Mouse (Mus musculus) hindbrain, embryonic 10.5 days (tissue): ENCODE measurements around the gene Camk1g. TPM values are rescaled to one million over a fixed set of nuclear protein-coding genes. Genes with fewer than 3 reads are reported as not detected.

ENCODE experiments used
- DNase-seq: peaks from one replicate; pipeline ENCODE4 v3.0.0-alpha.2; 2017; ENCODE audit warnings: low spot score
- H3K27ac ChIP-seq: fragments of 300-500 bp; sonication (generic); 2 replicates; pipeline ENCODE4 v1.5.1; 2016; ENCODE audit warnings: mild to moderate bottlenecking, moderate library complexity
- H3K27me3 ChIP-seq: fragments of 300-500 bp; sonication (generic); 2 replicates; pipeline ENCODE4 v1.6.1; 2016; ENCODE audit warnings: mild to moderate bottlenecking; ENCODE audit not compliant: poor library complexity, insufficient read depth, severe bottlenecking
- H3K36me3 ChIP-seq: fragments of 300-500 bp; sonication (generic); 2 replicates; pipeline ENCODE4 v1.6.1; 2016; ENCODE audit warnings: mild to moderate bottlenecking, moderate library complexity
- H3K4me1 ChIP-seq: fragments of 300-500 bp; sonication (generic); replicated peaks from 2 replicates; pipeline ENCODE4 v1.6.1; 2016; ENCODE audit warnings: mild to moderate bottlenecking
- H3K4me3 ChIP-seq: fragments of 300-500 bp; sonication (generic); 2 replicates; pipeline ENCODE4 v1.5.1; 2016; ENCODE audit warnings: mild to moderate bottlenecking, moderate library complexity
- H3K9me3 ChIP-seq: fragments of 300-500 bp; sonication (generic); 2 replicates; pipeline ENCODE4 v1.6.1; 2016; ENCODE audit warnings: mild to moderate bottlenecking, moderate library complexity
- WGBS: fragments of 180-500 bp; shearing (Covaris S2); methylation state at CpG from one replicate; pipeline ENCODE4 v1.1.7; 2016; 5-methylcytosine and 5-hydroxymethylcytosine counted together
- polyA plus RNA-seq: library from polyadenylated mRNA; unstranded; fragments of >200 nt; fragmentation: Nextera tagmentation; extraction: Ambion mirVana; gene quantifications from 2 replicates; pipeline ENCODE4 v1.2.1, GENCODE M21; 2016

The Camk1g gene
- polyA plus RNA-seq, 1 experiment from 2014 or later, result 15.5 TPM

DNA sequence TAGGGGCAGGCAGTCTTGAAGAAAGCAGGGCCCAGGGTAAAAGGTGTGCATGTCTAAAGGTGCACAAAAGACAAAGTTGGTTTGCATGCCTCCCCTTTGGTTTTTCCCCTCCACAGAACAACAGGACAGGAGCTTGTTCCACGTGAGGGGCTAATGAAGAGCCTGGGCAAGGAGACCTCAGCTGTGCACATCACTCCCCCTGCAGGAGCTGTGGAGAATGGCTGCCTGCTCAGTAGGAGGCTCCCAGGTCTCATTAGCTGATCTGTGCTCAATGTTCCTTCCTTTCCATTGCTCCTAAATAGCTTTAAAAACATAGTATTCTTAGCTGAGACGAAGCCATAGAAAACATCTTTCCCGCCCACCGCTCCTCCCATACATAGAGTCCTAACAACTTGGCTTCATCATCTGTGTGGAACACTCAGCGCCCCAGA lies 6.3 kb downstream of the Camk1g start:
- Histone ChIP-seq H3K27me3 (peaks cover 3% of the 10 kb centered on the region; the same call in 1 of the 2 replicates), H3K36me3 (peaks cover 4% of the 10 kb centered on the region; the same call in 1 of the 2 replicates), H3K9me3 (no peaks in the 10 kb centered on the region), H3K27ac (no peak overlapping the region), H3K4me1 (peaks cover 40% of the 10 kb centered on the region), H3K4me3 (no peak overlapping the region)
- peak; percentile 42 for DNase-seq
- WGBS, result 65% methylated on average over 5 of the region's 5 CpGs

DNA sequence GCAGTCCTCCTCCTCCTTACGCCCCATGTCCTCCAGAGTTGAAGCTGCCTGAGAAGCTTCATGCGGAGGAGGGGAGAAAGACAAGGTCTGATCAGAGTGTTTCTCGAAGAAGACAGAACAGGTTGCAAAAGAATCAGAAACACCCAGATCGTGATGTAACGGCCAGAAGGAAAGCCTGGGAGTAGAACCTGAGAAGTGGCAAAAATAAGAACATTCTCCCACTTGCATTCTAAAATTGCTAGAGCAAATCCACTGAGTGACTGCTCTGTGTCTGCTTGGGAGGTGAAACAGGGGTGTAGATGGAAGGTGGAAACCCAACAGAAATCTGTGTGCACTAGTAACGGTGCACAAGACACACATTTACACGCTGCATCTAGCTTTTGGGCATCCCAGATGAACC lies 8.0 kb downstream of the Camk1g start:
- 89% methylated on average over 7 of the region's 7 CpGs for WGBS
- no peaks in the 10 kb centered on the region for H3K9me3 ChIP-seq

DNA sequence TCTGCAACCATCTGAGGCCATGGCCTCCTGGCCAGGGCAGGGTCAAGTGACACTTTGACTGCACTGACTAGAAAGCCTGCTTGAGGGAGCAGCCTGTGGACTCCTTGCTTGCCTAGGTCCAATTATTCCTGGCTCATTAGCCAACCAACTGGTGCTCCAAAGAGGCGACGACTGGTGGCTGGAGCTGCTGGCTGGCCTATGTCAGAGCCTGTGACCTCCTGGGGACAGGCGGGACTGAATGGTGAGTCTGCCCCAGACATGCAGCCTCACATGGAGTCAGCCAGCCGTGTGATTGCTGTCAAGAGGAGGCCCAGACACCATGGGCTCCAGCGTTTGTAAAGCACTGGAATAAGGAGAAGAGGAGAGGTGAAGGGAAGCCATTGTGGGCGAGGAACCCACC lies 8.9 kb downstream of the Camk1g start:
- H3K4me1 ChIP-seq, result peaks cover 26% of the 10 kb centered on the region
- 28% methylated on average over 6 of the region's 6 CpGs for WGBS
- no peak overlapping the region for H3K4me3 ChIP-seq
- H3K27me3 ChIP-seq, result no peaks in the 10 kb centered on the region
- H3K36me3 ChIP-seq, result peaks cover 4% of the 10 kb centered on the region; the same call in 1 of the 2 replicates
- H3K9me3 ChIP-seq, result no peaks in the 10 kb centered on the region
- DNase-seq, result peak; percentile 57
- H3K27ac ChIP-seq, result peak overlapping the region; percentile 37; the same call in 1 of the 2 replicates

More for the DNA sequence above, 8.0 kb downstream of the Camk1g start:
- H3K4me1 ChIP-seq, result peaks cover 26% of the 10 kb centered on the region
- peaks cover 4% of the 10 kb centered on the region; the same call in 1 of the 2 replicates for H3K36me3 ChIP-seq
- H3K27ac ChIP-seq, result peak overlapping the region; percentile 42; the same call in 1 of the 2 replicates
- no peak overlapping the region for H3K4me3 ChIP-seq
- no peak for DNase-seq
- no peaks in the 10 kb centered on the region for H3K27me3 ChIP-seq

DNA sequence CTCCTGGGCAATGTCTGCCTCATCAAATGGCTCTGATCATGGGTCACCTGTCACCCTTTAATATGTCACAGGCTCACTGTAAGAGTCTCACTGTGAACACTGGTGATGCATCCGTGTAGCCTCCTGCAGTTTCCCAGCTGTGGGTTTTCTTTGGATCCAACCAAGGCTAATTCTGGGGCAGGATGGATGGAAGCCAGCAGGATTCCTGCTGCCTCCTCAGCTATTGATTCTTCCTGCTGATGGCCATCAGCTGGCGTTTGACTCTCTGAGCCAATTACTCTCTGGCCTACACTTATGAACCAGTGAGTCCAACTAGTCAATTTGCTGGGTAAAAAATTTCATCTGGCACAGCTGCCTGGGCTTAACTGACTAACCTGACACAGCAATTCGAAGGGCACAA lies 10.9 kb downstream of the Camk1g start:
- Histone ChIP-seq H3K36me3 (peaks cover 7% of the 10 kb centered on the region; the same call in 1 of the 2 replicates), H3K4me1 (peaks cover 26% of the 10 kb centered on the region), H3K9me3 (no peaks in the 10 kb centered on the region), H3K27me3 (no peaks in the 10 kb centered on the region), H3K4me3 (no peak overlapping the region), H3K27ac (no peak overlapping the region)
- DNase-seq, result no peak
- WGBS, result 83% methylated on average over 3 of the region's 3 CpGs

DNA sequence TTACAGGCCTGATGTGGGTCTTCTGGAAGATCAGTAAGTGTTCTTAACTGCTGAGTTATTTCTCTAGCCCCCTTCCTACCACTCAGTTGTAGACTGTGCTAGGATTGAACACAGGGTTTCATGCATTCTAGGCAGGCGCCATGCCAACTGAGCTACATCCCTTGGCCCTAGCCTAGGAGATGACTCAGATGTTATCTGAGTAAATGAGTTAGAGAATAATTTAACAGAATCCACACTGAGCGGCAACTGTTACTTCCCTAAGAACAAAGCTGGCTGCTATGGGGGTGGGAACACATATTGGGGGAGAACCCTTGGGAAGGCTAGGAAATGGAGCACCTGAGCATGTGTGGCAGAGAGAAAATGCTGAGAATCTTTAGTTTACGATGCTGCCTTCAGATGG lies 18.5 kb downstream of the Camk1g start:
- Histone ChIP-seq H3K36me3 (peaks cover 24% of the 10 kb centered on the region; the same call in 1 of the 2 replicates), H3K4me3 (no peak overlapping the region), H3K9me3 (no peaks in the 10 kb centered on the region), H3K4me1 (0 out of 2 replicates have a peak, but pooled peaks cover 6% of the 10 kb centered on the region), H3K27ac (no peak overlapping the region), H3K27me3 (no peaks in the 10 kb centered on the region)
- no peak for DNase-seq
- 91% methylated on average over 3 of the region's 3 CpGs for WGBS

DNA sequence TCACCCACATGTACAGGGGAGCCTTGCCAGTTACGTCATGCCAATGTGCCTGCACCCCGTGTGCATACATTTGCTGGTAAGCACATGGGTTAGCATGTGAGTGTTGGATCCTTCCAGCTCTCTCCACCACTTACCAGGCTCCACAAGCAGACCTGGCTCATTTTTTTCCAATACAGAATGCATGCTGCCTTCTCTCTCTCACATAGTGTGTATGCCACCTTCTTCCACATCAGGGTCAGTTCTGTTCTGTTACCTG lies 19.6 kb downstream of the Camk1g start:
- H3K36me3 ChIP-seq, result peaks cover 24% of the 10 kb centered on the region; the same call in 1 of the 2 replicates
- no peaks in the 10 kb centered on the region for H3K9me3 ChIP-seq
- H3K27ac ChIP-seq, result no peak overlapping the region
- WGBS, result 91% methylated on average over 2 of the region's 2 CpGs
- 0 out of 2 replicates have a peak, but pooled peaks cover 6% of the 10 kb centered on the region for H3K4me1 ChIP-seq
- DNase-seq, result no peak
- H3K4me3 ChIP-seq, result no peak overlapping the region
- H3K27me3 ChIP-seq, result no peaks in the 10 kb centered on the region

DNA sequence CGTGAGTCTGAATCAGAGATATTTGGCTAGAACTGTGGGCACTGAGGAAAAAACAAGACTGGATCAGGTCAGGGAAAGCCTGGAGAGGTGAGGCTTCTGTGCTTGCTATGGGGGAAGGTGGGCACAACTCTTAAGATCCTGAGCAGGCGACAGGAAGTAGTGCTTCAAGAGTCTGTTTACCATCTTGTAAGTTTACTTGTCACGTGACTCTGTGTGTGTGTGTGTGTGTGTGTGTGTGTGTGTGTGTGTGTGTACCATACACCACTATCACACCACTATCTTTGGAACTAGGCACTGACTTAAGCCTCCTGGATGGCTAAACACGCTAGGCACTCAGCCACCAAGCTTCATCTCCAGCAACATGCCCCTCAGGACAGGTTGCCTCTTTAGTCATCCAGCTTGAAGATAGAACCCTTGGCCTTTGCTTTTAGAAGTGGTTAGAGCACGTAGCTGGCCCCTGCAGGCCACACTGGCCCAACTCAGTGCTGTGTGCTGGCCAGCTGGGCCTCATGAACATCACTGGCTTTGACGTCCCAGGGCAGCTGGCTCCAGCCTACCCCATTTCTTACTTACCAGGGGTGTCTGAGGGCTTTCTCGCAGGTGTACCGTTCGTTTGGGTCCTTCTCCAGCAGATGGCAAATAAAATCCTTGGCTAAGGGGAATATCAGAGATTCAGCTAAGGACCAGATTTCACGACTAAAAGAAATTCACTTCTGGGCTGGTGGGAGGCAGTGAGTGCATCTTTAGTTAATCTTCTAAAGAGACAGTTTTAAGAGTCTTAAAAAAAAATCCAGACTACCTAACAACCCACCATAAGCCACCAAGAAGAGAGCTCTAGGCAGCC lies 20.2 kb downstream of the Camk1g start:
- H3K27me3 ChIP-seq, result no peaks in the 10 kb centered on the region
- no peak for DNase-seq
- H3K4me3 ChIP-seq, result no peak overlapping the region
- no peak overlapping the region for H3K27ac ChIP-seq
- 85% methylated on average over 10 of the region's 10 CpGs for WGBS
- H3K36me3 ChIP-seq, result peaks cover 22% of the 10 kb centered on the region; the same call in 1 of the 2 replicates
- 0 out of 2 replicates have a peak, but pooled peaks cover 8% of the 10 kb centered on the region for H3K4me1 ChIP-seq
- no peaks in the 10 kb centered on the region for H3K9me3 ChIP-seq

DNA sequence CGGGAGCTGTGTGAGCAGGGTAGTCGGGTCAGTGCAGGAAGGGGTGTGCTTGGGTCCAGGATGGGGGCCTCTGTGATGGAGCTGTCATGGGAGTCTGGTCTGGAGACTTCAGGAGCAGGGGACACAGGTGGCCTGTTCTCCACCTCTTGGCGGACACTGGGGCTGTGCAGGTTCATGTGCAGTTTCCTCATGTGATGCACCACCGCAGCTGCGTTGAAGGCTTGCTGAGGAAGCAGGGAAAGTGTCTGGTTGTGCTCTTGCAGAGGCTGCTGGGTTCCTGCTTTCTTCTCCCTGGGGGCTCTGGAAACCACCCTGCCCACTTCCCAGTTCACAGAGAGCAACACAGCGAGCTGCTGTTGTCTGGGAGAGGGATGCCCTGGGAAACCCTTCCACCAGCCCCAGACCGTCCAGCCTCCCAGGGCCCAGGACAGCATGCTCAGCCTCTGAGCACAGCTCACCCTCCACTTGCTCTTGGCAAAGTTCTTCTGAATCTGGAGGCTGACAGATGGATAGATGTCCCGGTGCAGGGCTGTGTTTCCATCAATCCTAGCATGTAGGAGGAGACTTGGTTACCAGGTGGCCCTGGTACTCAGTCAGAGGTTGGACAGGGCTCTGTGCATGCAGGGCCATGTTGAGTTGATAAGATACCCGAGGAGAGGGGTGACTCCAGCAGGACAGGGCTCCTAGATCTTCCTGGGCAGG lies 21.7 kb downstream of the Camk1g start:
- H3K4me1 ChIP-seq, result 0 out of 2 replicates have a peak, but pooled peaks cover 9% of the 10 kb centered on the region
- no peak for DNase-seq
- 76% methylated on average over 9 of the region's 9 CpGs for WGBS
- peaks cover 15% of the 10 kb centered on the region; the same call in 1 of the 2 replicates for H3K36me3 ChIP-seq
- H3K27me3 ChIP-seq, result no peaks in the 10 kb centered on the region
- H3K27ac ChIP-seq, result peak overlapping the region; percentile 16; the same call in 1 of the 2 replicates
- H3K9me3 ChIP-seq, result no peaks in the 10 kb centered on the region
- no peak overlapping the region for H3K4me3 ChIP-seq

DNA sequence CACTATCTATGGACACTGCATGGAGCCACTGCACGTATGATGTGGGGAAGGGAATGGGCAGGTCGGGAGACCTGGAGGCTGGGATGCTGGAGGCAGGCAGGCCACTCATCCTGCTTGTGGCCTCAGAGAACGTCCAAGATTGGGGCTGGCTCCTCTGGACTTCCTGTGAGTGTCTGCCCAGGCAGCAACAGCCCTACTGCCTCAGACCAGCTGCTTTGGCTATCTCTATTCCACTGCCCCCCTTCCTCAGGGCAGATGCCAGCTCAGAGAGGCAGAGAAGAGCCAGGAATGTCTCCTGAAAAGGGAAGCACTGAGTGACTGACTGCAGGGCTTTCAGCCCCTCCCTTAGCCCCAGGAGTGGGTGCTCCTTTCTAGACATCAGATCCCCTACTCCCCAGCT lies 23.2 kb downstream of the Camk1g start:
- 73% methylated on average over 3 of the region's 3 CpGs for WGBS
- no peak for DNase-seq
- no peaks in the 10 kb centered on the region for H3K27me3 ChIP-seq
- H3K4me1 ChIP-seq, result 0 out of 2 replicates have a peak, but pooled peaks cover 9% of the 10 kb centered on the region
- no peak overlapping the region for H3K4me3 ChIP-seq
- peaks cover 7% of the 10 kb centered on the region; the same call in 1 of the 2 replicates for H3K36me3 ChIP-seq
- H3K9me3 ChIP-seq, result no peaks in the 10 kb centered on the region
- H3K27ac ChIP-seq, result 0 out of 2 replicates have a peak overlapping the region, but pooled peaks have one; percentile 30

DNA sequence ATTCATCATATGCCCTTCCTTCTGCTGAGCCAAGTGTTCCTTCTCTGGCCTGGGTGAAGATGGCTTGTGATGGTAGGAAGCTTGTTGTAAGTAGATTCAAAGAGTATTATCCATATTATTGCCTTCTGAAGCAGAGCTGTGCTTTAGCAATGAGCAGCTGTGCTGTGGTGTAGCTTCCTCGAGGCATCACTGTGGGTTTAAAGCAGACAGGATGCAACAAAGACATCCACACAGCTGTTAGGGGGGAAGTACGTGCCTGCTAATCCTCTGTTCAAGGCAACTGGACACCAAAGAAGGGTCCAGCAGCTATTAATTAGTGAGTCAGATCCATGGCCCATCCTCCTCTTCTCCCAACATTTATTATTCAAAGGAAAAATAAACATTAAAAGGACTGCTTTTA lies 25.1 kb downstream of the Camk1g start:
- Histone ChIP-seq H3K27ac (no peak overlapping the region), H3K36me3 (peaks cover 1% of the 10 kb centered on the region; the same call in 1 of the 2 replicates)
- WGBS, result 42% methylated on average over 2 of the region's 2 CpGs

DNA sequence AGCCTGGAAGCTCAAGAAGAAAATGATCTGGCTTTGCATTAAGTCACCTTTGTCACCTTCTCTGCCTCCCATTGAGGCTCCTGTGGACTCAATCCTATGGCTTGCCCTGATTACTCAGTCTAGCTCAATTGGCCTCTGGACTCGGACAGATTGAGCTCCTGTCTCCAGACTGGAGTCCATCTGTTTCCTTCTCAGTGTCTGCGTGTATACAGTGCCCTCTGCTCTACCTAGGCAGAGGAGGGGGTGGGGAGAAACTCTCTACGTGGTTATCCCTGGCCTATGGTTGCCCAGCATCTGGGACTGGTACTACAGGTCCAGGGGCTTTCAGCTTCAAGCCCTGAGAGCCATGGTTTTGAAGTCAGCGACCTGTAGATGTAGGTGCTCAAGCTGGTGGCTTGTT lies 26.2 kb downstream of the Camk1g start:
- H3K4me1 ChIP-seq, result 0 out of 2 replicates have a peak, but pooled peaks cover 9% of the 10 kb centered on the region
- no peak overlapping the region for H3K27ac ChIP-seq
- H3K36me3 ChIP-seq, result no peaks in the 10 kb centered on the region
- 77% methylated on average over 4 of the region's 4 CpGs for whole genome bisulfite sequencing
- H3K4me3 ChIP-seq, result no peak overlapping the region
- 0 out of 2 replicates have a peak, but pooled peaks cover under 1% of the 10 kb centered on the region for H3K27me3 ChIP-seq
- no peak for DNase-seq
- no peaks in the 10 kb centered on the region for H3K9me3 ChIP-seq

More for the DNA sequence above, 25.1 kb downstream of the Camk1g start:
- H3K4me1 ChIP-seq, result 0 out of 2 replicates have a peak, but pooled peaks cover 9% of the 10 kb centered on the region
- no peaks in the 10 kb centered on the region for H3K9me3 ChIP-seq
- H3K4me3 ChIP-seq, result no peak overlapping the region
- H3K27me3 ChIP-seq, result no peaks in the 10 kb centered on the region
- no peak for DNase-seq

DNA sequence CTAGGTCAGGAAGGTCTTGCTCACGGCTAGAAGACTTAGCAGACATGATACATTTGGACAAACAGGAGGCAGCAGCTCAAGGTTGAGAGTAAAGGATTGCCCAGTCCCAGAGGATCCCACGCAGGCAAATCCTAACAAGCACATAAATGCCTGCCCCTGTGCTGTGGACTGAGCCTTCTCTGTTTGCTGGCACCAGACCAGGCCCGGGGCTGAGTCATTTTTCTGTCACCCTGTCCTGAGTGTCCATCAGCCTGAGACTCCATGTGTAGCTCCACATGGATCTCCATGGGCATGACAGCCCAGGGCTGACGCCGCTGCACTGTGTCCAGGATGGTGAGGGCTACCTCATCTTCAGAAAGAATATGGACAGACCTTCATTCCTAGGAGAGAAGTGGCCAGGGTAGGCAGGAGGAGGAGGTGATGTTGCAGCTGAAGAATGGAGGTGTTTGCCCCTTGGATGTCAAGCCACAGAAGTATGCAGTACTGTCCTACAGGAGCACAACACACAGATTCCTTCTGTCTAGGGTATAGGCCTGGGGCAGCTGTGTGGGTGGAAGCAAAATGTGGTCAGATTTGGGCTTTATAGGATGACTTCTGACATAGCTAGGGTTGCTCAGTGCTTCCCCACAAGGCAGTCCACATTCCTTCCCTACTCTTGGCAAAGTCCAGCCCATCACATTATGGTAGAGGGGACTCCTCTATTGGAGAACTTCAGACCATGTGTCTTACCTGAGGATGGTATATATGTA lies 27.7 kb downstream of the Camk1g start:
- Histone ChIP-seq H3K27ac (no peak overlapping the region), H3K4me1 (peaks cover 20% of the 10 kb centered on the region), H3K36me3 (no peaks in the 10 kb centered on the region), H3K27me3 (0 out of 2 replicates have a peak, but pooled peaks cover 3% of the 10 kb centered on the region), H3K9me3 (no peaks in the 10 kb centered on the region), H3K4me3 (no peak overlapping the region)
- WGBS, result 88% methylated on average over 5 of the region's 5 CpGs
- DNase-seq, result no peak
